Mouse (Mus musculus): ENCODE results near the gene Ralgapa1.

- TF ChIP-seq CTCF (IDR thresholded peaks at IDR 0.05; ENCODE audit: borderline replicate concordance, extremely low read depth, insufficient read depth, insufficient read length) (peak; percentile 59; the same call in 1 of the 2 replicates), POLR2A (IDR thresholded peaks at IDR 0.05; ENCODE audit: borderline replicate concordance, extremely low read depth, insufficient read depth, insufficient read length, poor library complexity, severe bottlenecking) (no peak)
These were observed 25.8 kb upstream of the Ralgapa1 start for GRCm38 (mm10) chr12:55846741-55847140.

Data from brain, embryonic 14.5 days (tissue).